Mouse (Mus musculus) liver, postnatal 0 days (tissue): ENCODE measurements at regions not wholly inside any gene's neighbourhood (a gene's known extent, or its start where the extent isn't known, plus 50 kb on each side); places are given as distances from the start of the nearest gene placed in this dataset.

ENCODE experiments used
- ATAC-seq: fragments of 200-750 bp; cut with Nextera tagmentation; 2 replicates; pipeline ENCODE4 v1.8.0; 2017; ENCODE audit warnings: mild to moderate bottlenecking, moderate library complexity
- DNase-seq: peaks from one replicate; pipeline ENCODE4 v3.0.0-alpha.2; 2016
- H3K27ac ChIP-seq: fragments of 300-500 bp; sonication (generic); 2 replicates; pipeline ENCODE4 v1.5.1; 2014; ENCODE audit warnings: antibody characterized with exemption, moderate library complexity, mild to moderate bottlenecking, low read depth
- H3K27me3 ChIP-seq: fragments of 300-500 bp; sonication (generic); 2 replicates; pipeline ENCODE4 v1.6.1; 2014; ENCODE audit warnings: low read length, control low read depth, mixed read lengths; ENCODE audit not compliant: insufficient read depth
- H3K36me3 ChIP-seq: fragments of 300-500 bp; sonication (generic); replicated peaks from 2 replicates; pipeline ENCODE4 v1.6.1; 2014; ENCODE audit warnings: mild to moderate bottlenecking, control low read depth, low read length, moderate library complexity, mixed read lengths; ENCODE audit not compliant: insufficient read depth
- H3K4me1 ChIP-seq: fragments of 300-500 bp; sonication (generic); 2 replicates; pipeline ENCODE4 v1.6.1; 2014; ENCODE audit warnings: antibody characterized with exemption, mild to moderate bottlenecking, control low read depth; ENCODE audit not compliant: insufficient read depth
- H3K4me2 ChIP-seq: fragments of 300-500 bp; sonication (generic); 2 replicates; pipeline ENCODE4 v1.6.1; 2014; ENCODE audit warnings: low read depth, mild to moderate bottlenecking, low read length, moderate library complexity, mixed read lengths
- H3K4me3 ChIP-seq: fragments of 300-500 bp; sonication (generic); 2 replicates; pipeline ENCODE4 v1.5.1; 2014; ENCODE audit warnings: low read depth, low read length
- H3K9ac ChIP-seq: fragments of 300-500 bp; sonication (generic); replicated peaks from 2 replicates; pipeline ENCODE4 v1.6.1; 2014; ENCODE audit warnings: mild to moderate bottlenecking, moderate library complexity
- H3K9me3 ChIP-seq: fragments of 300-500 bp; sonication (generic); 2 replicates; pipeline ENCODE4 v1.6.1; 2016; ENCODE audit warnings: mild to moderate bottlenecking, control low read depth, low read length, mixed read lengths
- CTCF ChIP-seq: sonication (generic); IDR thresholded peaks from 2 replicates; pipeline ENCODE4 v1.5.1; 2016; ENCODE audit warnings: antibody characterized with exemption, low read depth
- EP300 ChIP-seq: IDR thresholded peaks from 2 replicates; pipeline ENCODE4 v1.6.1; 2016; ENCODE audit warnings: antibody characterized with exemption, low read depth, mild to moderate bottlenecking
- WGBS: fragments of 180-500 bp; shearing (Covaris S2); extraction: QIAGEN DNeasy Blood & Tissue Kit; methylation state at CpG from one replicate; pipeline ENCODE4 v1.1.7; 2014; ENCODE audit not compliant: insufficient replicate concordance; 5-methylcytosine and 5-hydroxymethylcytosine counted together

GRCm38 (mm10) chr9:61561551-61561950 is 189.4 kb downstream of the Tle3 start:
- H3K27me3 ChIP-seq: no peaks in the 10 kb centered on the region
- no peak overlapping the region for H3K4me3 ChIP-seq
- no peak for TF ChIP-seq EP300
- no peak for TF ChIP-seq CTCF
- ATAC-seq (no peak), DNase-seq (no peak)
- H3K27ac ChIP-seq: no peak overlapping the region
- no peaks in the 10 kb centered on the region for H3K36me3 ChIP-seq
- H3K4me2 ChIP-seq: no peak overlapping the region
- no peaks in the 10 kb centered on the region for H3K9me3 ChIP-seq
- H3K4me1 ChIP-seq: no peaks in the 10 kb centered on the region
- 59% methylated on average over 8 of the region's 8 CpGs for WGBS
- H3K9ac ChIP-seq: no peak overlapping the region

GRCm38 (mm10) chr9:61558621-61559020 is 186.5 kb downstream of the Tle3 start:
- ATAC-seq: no peak
- no peak for DNase-seq
- TF ChIP-seq EP300: no peak
- no peak for TF ChIP-seq CTCF
- H3K27me3 ChIP-seq: no peaks in the 10 kb centered on the region
- H3K4me1 ChIP-seq: no peaks in the 10 kb centered on the region
- WGBS: 80% methylated on average over 10 of the region's 10 CpGs
- no peak overlapping the region for H3K4me2 ChIP-seq
- H3K4me3 ChIP-seq: no peak overlapping the region
- H3K27ac ChIP-seq: no peak overlapping the region
- H3K36me3 ChIP-seq: no peaks in the 10 kb centered on the region
- H3K9ac ChIP-seq: no peak overlapping the region
- H3K9me3 ChIP-seq: no peaks in the 10 kb centered on the region

GRCm38 (mm10) chr9:61557025-61557424 is 184.9 kb downstream of the Tle3 start:
- ATAC-seq (no peak), DNase-seq (no peak)
- WGBS: 77% methylated on average over 7 of the region's 7 CpGs
- Histone ChIP-seq H3K9ac (no peak overlapping the region), H3K27ac (no peak overlapping the region), H3K9me3 (no peaks in the 10 kb centered on the region), H3K4me1 (no peaks in the 10 kb centered on the region), H3K36me3 (no peaks in the 10 kb centered on the region), H3K27me3 (no peaks in the 10 kb centered on the region), H3K4me3 (no peak overlapping the region), H3K4me2 (no peak overlapping the region)
- TF ChIP-seq CTCF: no peak
- no peak for TF ChIP-seq EP300

GRCm38 (mm10) chr9:61555173-61555572 is 183.0 kb downstream of the Tle3 start:
- no peak for TF ChIP-seq EP300
- TF ChIP-seq CTCF: no peak
- H3K9me3 ChIP-seq: no peaks in the 10 kb centered on the region
- no peak overlapping the region for H3K27ac ChIP-seq
- H3K36me3 ChIP-seq: no peaks in the 10 kb centered on the region
- no peak overlapping the region for H3K4me3 ChIP-seq
- no peaks in the 10 kb centered on the region for H3K27me3 ChIP-seq
- DNase-seq: no peak
- no peak overlapping the region for H3K9ac ChIP-seq
- ATAC-seq: no peak
- 83% methylated on average over 8 of the region's 8 CpGs for WGBS
- H3K4me1 ChIP-seq: no peaks in the 10 kb centered on the region
- no peak overlapping the region for H3K4me2 ChIP-seq

- no peak for ATAC-seq
- no peaks in the 10 kb centered on the region for H3K36me3 ChIP-seq
- no peak overlapping the region for H3K4me2 ChIP-seq
- no peak for DNase-seq
- H3K4me3 ChIP-seq: no peak overlapping the region
- no peak overlapping the region for H3K27ac ChIP-seq
- 75% methylated on average over 7 of the region's 7 CpGs for WGBS
- no peaks in the 10 kb centered on the region for H3K4me1 ChIP-seq
- no peaks in the 10 kb centered on the region for H3K9me3 ChIP-seq
- TF ChIP-seq CTCF: no peak
- TF ChIP-seq EP300: no peak
- H3K9ac ChIP-seq: no peak overlapping the region
- H3K27me3 ChIP-seq: no peaks in the 10 kb centered on the region
Observed at GRCm38 (mm10) chr9:61554611-61555010, 182.4 kb downstream of the Tle3 start.

- H3K27ac ChIP-seq: no peak overlapping the region
- TF ChIP-seq EP300 (no peak), CTCF (no peak)
- WGBS: 79% methylated on average over 5 of the region's 5 CpGs
- H3K4me3 ChIP-seq: no peak overlapping the region
- H3K9me3 ChIP-seq: no peaks in the 10 kb centered on the region
- DNase-seq (no peak), ATAC-seq (no peak)
- H3K4me1 ChIP-seq: no peaks in the 10 kb centered on the region
- no peaks in the 10 kb centered on the region for H3K27me3 ChIP-seq
- no peak overlapping the region for H3K4me2 ChIP-seq
- no peaks in the 10 kb centered on the region for H3K36me3 ChIP-seq
- no peak overlapping the region for H3K9ac ChIP-seq
Observed at GRCm38 (mm10) chr9:61553626-61554025, 181.5 kb downstream of the Tle3 start.

GRCm38 (mm10) chr9:61551361-61551760 is 179.2 kb downstream of the Tle3 start:
- 62% methylated on average over 9 of the region's 9 CpGs for WGBS

More at GRCm38 (mm10) chr9:61551361-61551760, 179.2 kb downstream of the Tle3 start:
- H3K27me3 ChIP-seq: no peaks in the 10 kb centered on the region
- H3K4me1 ChIP-seq: no peaks in the 10 kb centered on the region
- H3K9ac ChIP-seq: no peak overlapping the region
- ATAC-seq (no peak), DNase-seq (no peak)
- H3K9me3 ChIP-seq: no peaks in the 10 kb centered on the region
- no peak for TF ChIP-seq CTCF
- no peak overlapping the region for H3K4me2 ChIP-seq
- no peak overlapping the region for H3K27ac ChIP-seq
- H3K36me3 ChIP-seq: no peaks in the 10 kb centered on the region
- H3K4me3 ChIP-seq: no peak overlapping the region
